Mouse (Mus musculus): ENCODE data around the gene Gp5. TPM values are rescaled to one million over a fixed set of nuclear protein-coding genes. Genes with fewer than 3 reads are reported as not detected.

Gp5 gene
- polyA plus RNA-seq, 1 experiment from 2014 or later: 2.7 TPM

- Histone ChIP-seq H3K27me3 (replicated peaks) (peaks cover 9% of the 10 kb centered on the region; the same call in 1 of the 2 replicates), H3K4me3 (no peak overlapping the region), H3K27ac (ENCODE audit: poor library complexity, severe bottlenecking) (no peak overlapping the region), H3K4me2 (no peak overlapping the region), H3K9me3 (replicated peaks) (no peaks in the 10 kb centered on the region), H3K4me1 (replicated peaks) (peaks cover 12% of the 10 kb centered on the region), H3K9ac (no peak overlapping the region), H3K36me3 (no peaks in the 10 kb centered on the region)
- 73% methylated on average over 15 of the region's 15 CpGs for WGBS
- no peak for ATAC-seq (ENCODE audit: insufficient number of reproducible peaks, low FRiP score)
Measured at GRCm38 (mm10) chr16:30260012-30260635, 50.5 kb downstream of the Gp5 start.

GRCm38 (mm10) chr16:30259444-30259843, 51.1 kb downstream of the Gp5 start:
- H3K36me3 ChIP-seq: no peaks in the 10 kb centered on the region
- H3K4me3 ChIP-seq: no peak overlapping the region
- H3K9me3 ChIP-seq (replicated peaks): no peaks in the 10 kb centered on the region
- no peak overlapping the region for H3K4me2 ChIP-seq
- H3K4me1 ChIP-seq (replicated peaks): peaks cover 11% of the 10 kb centered on the region
- no peak overlapping the region for H3K27ac ChIP-seq (ENCODE audit: poor library complexity, severe bottlenecking)
- peaks cover 9% of the 10 kb centered on the region; the same call in 1 of the 2 replicates for H3K27me3 ChIP-seq (replicated peaks)
- no peak overlapping the region for H3K9ac ChIP-seq
- ATAC-seq (ENCODE audit: insufficient number of reproducible peaks, low FRiP score): no peak
- 67% methylated on average over 10 of the region's 10 CpGs for WGBS

- Histone ChIP-seq H3K27me3 (replicated peaks) (peaks cover 6% of the 10 kb centered on the region; the same call in 1 of the 2 replicates), H3K4me3 (no peak overlapping the region), H3K9me3 (replicated peaks) (no peaks in the 10 kb centered on the region), H3K4me2 (no peak overlapping the region), H3K9ac (no peak overlapping the region), H3K4me1 (replicated peaks) (peaks cover 11% of the 10 kb centered on the region), H3K36me3 (no peaks in the 10 kb centered on the region), H3K27ac (ENCODE audit: poor library complexity, severe bottlenecking) (no peak overlapping the region)
- 83% methylated on average over 7 of the region's 7 CpGs for WGBS
- no peak for ATAC-seq (ENCODE audit: insufficient number of reproducible peaks, low FRiP score)
Measured at GRCm38 (mm10) chr16:30258441-30258840, 52.1 kb downstream of the Gp5 start.

GRCm38 (mm10) chr16:30257718-30258117, 52.9 kb downstream of the Gp5 start:
- Histone ChIP-seq H3K27me3 (replicated peaks) (peaks cover 6% of the 10 kb centered on the region; the same call in 1 of the 2 replicates), H3K36me3 (no peaks in the 10 kb centered on the region), H3K9ac (no peak overlapping the region), H3K27ac (ENCODE audit: poor library complexity, severe bottlenecking) (no peak overlapping the region), H3K4me1 (replicated peaks) (peaks cover 11% of the 10 kb centered on the region), H3K9me3 (replicated peaks) (no peaks in the 10 kb centered on the region), H3K4me3 (no peak overlapping the region), H3K4me2 (no peak overlapping the region)
- 65% methylated on average over 9 of the region's 9 CpGs for WGBS
- no peak for ATAC-seq (ENCODE audit: insufficient number of reproducible peaks, low FRiP score)

Other genes starting within 250 kb of the Gp5 start
- gene Hes1, start 246.4 kb downstream of the Gp5 start, polyA plus RNA-seq (2016; fragmentation: Nextera tagmentation; extraction: Ambion mirVana): 32.7 and 34.7 TPM in 2 replicates
- not detected in 2 replicates for gene Cpn2, start 43.3 kb downstream of the Gp5 start, polyA plus RNA-seq (2016; fragmentation: Nextera tagmentation; extraction: Ambion mirVana)
- 0.46 and 0.81 TPM in 2 replicates for gene Lrrc15, start 27.5 kb downstream of the Gp5 start, polyA plus RNA-seq (2016; fragmentation: Nextera tagmentation; extraction: Ambion mirVana)
- gene Atp13a3, start 95.2 kb upstream of the Gp5 start, polyA plus RNA-seq (2016; fragmentation: Nextera tagmentation; extraction: Ambion mirVana): 17.6 and 17.8 TPM in 2 replicates
- gene Tmem44, start 240.1 kb upstream of the Gp5 start, polyA plus RNA-seq (2016; fragmentation: Nextera tagmentation; extraction: Ambion mirVana): 23.8 and 26.9 TPM in 2 replicates

All from heart, embryonic 12.5 days (tissue).